Mouse (Mus musculus): ENCODE measurements around the gene Zc3h4. TPM values are rescaled to one million over a fixed set of nuclear protein-coding genes. Genes with fewer than 3 reads are reported as not detected.
"Not testable (repeated sequence)": the region's sequence is repeated elsewhere in the genome, so short reads cannot be mapped to it uniquely, and the experiment has no call there.

Gene Zc3h4
- total and polyA plus RNA-seq, 3 experiments, result 32.9 to 71.8 (median 59.4) TPM

DNA sequence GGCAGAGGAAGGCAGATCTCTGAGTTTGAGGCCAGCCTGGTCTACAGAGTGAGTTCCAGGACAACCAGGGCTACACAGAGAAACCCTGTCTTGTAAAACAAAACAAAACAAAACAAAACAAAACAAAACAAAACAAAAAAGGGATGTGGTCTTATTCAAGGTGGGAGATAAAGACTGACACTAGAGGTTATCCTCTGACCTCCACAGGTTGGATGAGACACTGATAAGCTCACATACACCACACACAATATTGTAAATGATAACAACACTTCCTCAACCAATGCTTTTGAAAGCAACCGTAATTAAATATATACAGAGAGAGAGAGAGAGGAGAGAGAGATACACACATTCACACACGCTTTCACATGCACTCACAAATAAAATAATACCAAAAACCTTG lies 10.8 kb upstream of the Zc3h4 start:
- H3K27me3 ChIP-seq (ENCODE audit: control insufficient read depth in 1 of 2, insufficient read depth in 2 of 2, low read length in 2 of 2); H3K27ac ChIP-seq (ENCODE audit: control insufficient read depth, low read depth, low read length); H3K9me3 ChIP-seq (replicated peaks; ENCODE audit: insufficient read depth, low read length); H3K9ac ChIP-seq (ENCODE audit: control insufficient read depth, low read depth, low read length, poor library complexity, severe bottlenecking); H3K4me3 ChIP-seq (ENCODE audit: control insufficient read depth in 1 of 2, insufficient read depth in 1 of 2, low read depth in 2 of 2, low read length in 2 of 2): not testable (repeated sequence)
- DNase-seq (ENCODE audit: low read depth, low spot score), result peak; percentile 48
- peak; percentile 70 to 80 for TF ChIP-seq EP300 (IDR thresholded peaks at IDR 0.05; ENCODE audit: low read depth in 1 of 2, low read length in 2 of 2)
- TF ChIP-seq ETS1 (IDR thresholded peaks at IDR 0.05; ENCODE audit: low read depth, low read length), result peak; percentile 64
- TF ChIP-seq GATA1 (IDR thresholded peaks at IDR 0.05; ENCODE audit: low read depth, low read length), result peak; percentile 87
- TF ChIP-seq ZNF384 (IDR thresholded peaks at IDR 0.05; ENCODE audit: low read depth, low read length), result peak; percentile 64; the same call in 1 of the 2 replicates
- TF ChIP-seq RCOR1 (IDR thresholded peaks at IDR 0.05; ENCODE audit: low read depth, low read length), result peak; percentile 80
- peak; percentile 39; the same call in 1 of the 2 replicates for TF ChIP-seq BHLHE40 (IDR thresholded peaks at IDR 0.05; ENCODE audit: borderline replicate concordance, low read depth, low read length)
- TF ChIP-seq TCF12 (IDR thresholded peaks at IDR 0.05; ENCODE audit: low read depth, low read length), result peak; percentile 63
- 0 out of 2 replicates have a peak, but pooled peaks have one; percentile 23 for TF ChIP-seq HCFC1 (IDR thresholded peaks at IDR 0.05; ENCODE audit: low read depth, low read length)
- peak; percentile 65 for TF ChIP-seq SIN3A (IDR thresholded peaks at IDR 0.05; ENCODE audit: low read length)
- Histone ChIP-seq H3K36me3 (ENCODE audit: control insufficient read depth in 1 of 2, insufficient read depth in 2 of 2, low read length in 2 of 2) (peaks cover 0 to 25% of the 10 kb centered on the region in 2 experiments; a peak in 2 of 4 replicates), H3K4me1 (ENCODE audit: control insufficient read depth in 1 of 2, insufficient read depth in 2 of 2, low read length in 2 of 2) (peaks cover 2 to 25% of the 10 kb centered on the region in 2 experiments), H3K79me2 (ENCODE audit: control insufficient read depth, insufficient read depth, low read length, poor library complexity) (peaks cover 25% of the 10 kb centered on the region)

- DNase-seq (ENCODE audit: low read depth, low spot score), result no peak
- Histone ChIP-seq H3K4me3 (ENCODE audit: control insufficient read depth in 1 of 2, insufficient read depth in 1 of 2, low read depth in 2 of 2, low read length in 2 of 2) (no peak overlapping the region), H3K27me3 (ENCODE audit: control insufficient read depth in 1 of 2, insufficient read depth in 2 of 2, low read length in 2 of 2) (no peaks in the 10 kb centered on the region), H3K27ac (ENCODE audit: control insufficient read depth, low read depth, low read length) (no peak overlapping the region), H3K79me2 (ENCODE audit: control insufficient read depth, insufficient read depth, low read length, poor library complexity) (no peaks in the 10 kb centered on the region), H3K9me3 (replicated peaks; ENCODE audit: insufficient read depth, low read length) (no peaks in the 10 kb centered on the region), H3K4me1 (ENCODE audit: control insufficient read depth in 1 of 2, insufficient read depth in 2 of 2, low read length in 2 of 2) (peaks cover 2 to 12% of the 10 kb centered on the region in 2 experiments), H3K9ac (ENCODE audit: control insufficient read depth, low read depth, low read length, poor library complexity, severe bottlenecking) (no peak overlapping the region), H3K36me3 (ENCODE audit: control insufficient read depth in 1 of 2, insufficient read depth in 2 of 2, low read length in 2 of 2) (peaks cover 0 to 9% of the 10 kb centered on the region in 2 experiments; a peak in 2 of 4 replicates)
- TF ChIP-seq ELF1 (IDR thresholded peaks at IDR 0.05; ENCODE audit: low read depth, low read length) (no peak), POLR2AphosphoS5 (IDR thresholded peaks at IDR 0.05; ENCODE audit: borderline replicate concordance, low read depth, low read length) (no peak), UBTF (IDR thresholded peaks at IDR 0.05; ENCODE audit: borderline replicate concordance, insufficient read depth, low read depth, low read length) (no peak), MYB (IDR thresholded peaks at IDR 0.05; ENCODE audit: low read depth, low read length) (no peak)
Measured at GRCm38 (mm10) chr7:16392923-16393322, 7.8 kb upstream of the Zc3h4 start.

DNA sequence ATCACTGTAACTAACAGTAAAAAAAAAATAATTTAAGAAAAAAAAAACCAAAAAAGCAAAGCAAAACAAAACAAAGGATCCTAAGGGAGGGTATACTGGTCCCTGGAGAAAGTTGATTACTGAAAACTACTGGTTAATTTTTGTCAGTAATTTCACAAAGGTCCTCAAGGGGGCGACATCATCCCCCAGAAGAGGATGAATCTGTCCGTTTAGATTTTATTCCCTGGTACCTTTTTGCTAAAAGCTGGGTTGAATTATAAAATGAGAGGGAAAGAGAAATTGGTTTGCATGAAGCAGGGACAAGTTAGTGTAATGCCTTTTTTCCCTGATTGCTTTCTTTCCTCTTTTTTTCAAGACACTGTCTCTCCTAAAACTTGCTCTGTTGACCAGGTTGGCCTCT lies 4.8 kb upstream of the Zc3h4 start:
- H3K79me2 ChIP-seq (ENCODE audit: control insufficient read depth, insufficient read depth, low read length, poor library complexity), result peaks cover 8% of the 10 kb centered on the region; the same call in 1 of the 2 replicates
- peak; percentile 72 for DNase-seq (ENCODE audit: low read depth, low spot score)
- H3K4me1 ChIP-seq (ENCODE audit: control insufficient read depth in 1 of 2, insufficient read depth in 2 of 2, low read length in 2 of 2), result peaks cover 0 to 4% of the 10 kb centered on the region in 2 experiments; a peak in 2 of 4 replicates
- H3K27me3 ChIP-seq (ENCODE audit: control insufficient read depth in 1 of 2, insufficient read depth in 2 of 2, low read length in 2 of 2), result no peaks in the 10 kb centered on the region
- TF ChIP-seq RCOR1 (IDR thresholded peaks at IDR 0.05; ENCODE audit: low read depth, low read length) (no peak), TAL1 (IDR thresholded peaks at IDR 0.05; ENCODE audit: low read length) (no peak), ZKSCAN1 (IDR thresholded peaks at IDR 0.05; ENCODE audit: low read depth, low read length) (no peak), CTCF (IDR thresholded peaks at IDR 0.05 in 2 of 3, conservative IDR thresholded peaks at IDR 0.05 in 1 of 3; ENCODE audit: control insufficient read depth in 1 of 3, insufficient read depth in 1 of 3, low read depth in 2 of 3, low read length in 3 of 3, poor library complexity in 1 of 3, severe bottlenecking in 1 of 3) (peak in 2 of 3 experiments; percentile 2 to 64; a peak in 2 of 6 replicates), ETS1 (IDR thresholded peaks at IDR 0.05; ENCODE audit: low read depth, low read length) (no peak)
- no peak overlapping the region for H3K9ac ChIP-seq (ENCODE audit: control insufficient read depth, low read depth, low read length, poor library complexity, severe bottlenecking)
- 0 out of 4 replicates have a peak, but pooled peaks cover 0 to 3% of the 10 kb centered on the region in 2 experiments for H3K36me3 ChIP-seq (ENCODE audit: control insufficient read depth in 1 of 2, insufficient read depth in 2 of 2, low read length in 2 of 2)
- no peaks in the 10 kb centered on the region for H3K9me3 ChIP-seq (replicated peaks; ENCODE audit: insufficient read depth, low read length)
- H3K27ac ChIP-seq (ENCODE audit: control insufficient read depth, low read depth, low read length), result no peak overlapping the region
- no peak overlapping the region for H3K4me3 ChIP-seq (ENCODE audit: control insufficient read depth in 1 of 2, insufficient read depth in 1 of 2, low read depth in 2 of 2, low read length in 2 of 2)
